Mouse (Mus musculus) midbrain, embryonic 13.5 days (tissue): ENCODE results near the gene Ikzf5. TPM values are rescaled to one million over a fixed set of nuclear protein-coding genes. Genes with fewer than 3 reads are reported as not detected.
"Not testable (repeated sequence)": the region's sequence is repeated elsewhere in the genome, so short reads cannot be mapped to it uniquely, and the experiment has no call there.

Source experiments
- ATAC-seq: fragments of 200-750 bp; cut with Nextera tagmentation; 2 replicates; pipeline ENCODE4 v1.8.0; 2017; ENCODE audit warnings: mild to moderate bottlenecking, moderate TSS enrichment, moderate library complexity
- H3K27ac ChIP-seq: fragments of 300-500 bp; sonication (generic); 2 replicates; pipeline ENCODE4 v1.5.1; 2015; ENCODE audit warnings: inconsistent platforms, mild to moderate bottlenecking, moderate library complexity
- H3K27me3 ChIP-seq: fragments of 300-500 bp; sonication (generic); 2 replicates; pipeline ENCODE4 v1.6.1; 2015; ENCODE audit warnings: mild to moderate bottlenecking, inconsistent platforms
- H3K36me3 ChIP-seq: fragments of 300-500 bp; sonication (generic); 2 replicates; pipeline ENCODE4 v1.6.1; 2015; ENCODE audit warnings: mild to moderate bottlenecking, inconsistent platforms
- H3K4me1 ChIP-seq: fragments of 300-500 bp; sonication (generic); replicated peaks from 2 replicates; pipeline ENCODE4 v1.6.1; 2015; ENCODE audit warnings: inconsistent platforms
- H3K4me2 ChIP-seq: fragments of 300-500 bp; sonication (generic); replicated peaks from 2 replicates; pipeline ENCODE4 v1.6.1; 2015; ENCODE audit warnings: moderate library complexity, mild to moderate bottlenecking, inconsistent platforms
- H3K4me3 ChIP-seq: fragments of 300-500 bp; sonication (generic); replicated peaks from 2 replicates; pipeline ENCODE4 v1.5.1; 2015; ENCODE audit warnings: mild to moderate bottlenecking, inconsistent platforms
- H3K9ac ChIP-seq: fragments of 300-500 bp; sonication (generic); replicated peaks from 2 replicates; pipeline ENCODE4 v1.6.1; 2015; ENCODE audit warnings: mild to moderate bottlenecking, inconsistent platforms
- H3K9me3 ChIP-seq: fragments of 300-500 bp; sonication (generic); 2 replicates; pipeline ENCODE4 v1.6.1; 2016; ENCODE audit warnings: mild to moderate bottlenecking, inconsistent platforms
- WGBS: fragments of 180-500 bp; shearing (Covaris S2); methylation state at CpG from one replicate; pipeline ENCODE4 v1.1.7; 2015; 5-methylcytosine and 5-hydroxymethylcytosine counted together
- polyA plus RNA-seq: library from polyadenylated mRNA; unstranded; fragments of >200 nt; fragmentation: Nextera tagmentation; extraction: Ambion mirVana; gene quantifications from 2 replicates; pipeline ENCODE4 v1.2.1, GENCODE M21; 2015

Gene Ikzf5
- polyA plus RNA-seq, 1 experiment from 2014 or later, result 14.1 TPM

DNA sequence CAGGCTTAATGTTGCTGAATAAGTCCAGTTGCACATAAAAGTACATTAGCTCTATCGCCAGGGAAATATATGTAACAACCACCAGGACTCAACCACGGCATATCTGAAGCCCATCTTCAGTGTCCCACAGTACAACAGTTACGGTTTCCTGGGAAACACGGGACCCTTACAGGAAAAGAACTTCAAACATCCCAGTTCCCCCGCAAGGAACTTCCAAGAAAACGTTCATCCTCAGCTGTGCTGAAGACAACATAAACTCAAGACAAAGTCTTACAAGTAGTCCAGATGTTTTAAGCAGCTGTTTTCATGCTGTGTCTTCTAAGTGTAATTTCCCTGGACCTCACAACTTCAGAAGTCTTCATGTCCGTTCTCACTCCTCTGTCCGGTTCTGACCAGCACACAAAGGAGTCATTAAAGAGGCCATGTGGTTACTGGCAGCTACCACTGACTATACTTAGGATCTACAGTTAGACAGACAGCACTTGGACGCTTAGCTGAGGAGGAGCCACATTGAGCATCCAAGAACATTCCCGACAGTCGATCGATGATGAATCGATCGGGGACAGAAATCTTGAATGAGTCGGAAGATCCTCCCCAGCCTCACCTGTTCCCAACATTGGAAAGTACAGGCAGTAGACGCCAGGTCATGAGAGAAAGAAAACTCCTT is 867 bp downstream of the Ikzf5 start:
- peak overlapping the region; percentile 99 for H3K4me3 ChIP-seq
- 0 out of 2 replicates have a peak, but pooled peaks have one; percentile 9 for ATAC-seq
- WGBS, result 8% methylated on average over 16 of the region's 16 CpGs
- 0 out of 2 replicates have a peak overlapping the region, but pooled peaks have one; percentile 80 for H3K27ac ChIP-seq
- H3K9ac ChIP-seq, result peak overlapping the region; percentile 95
- no peaks in the 10 kb centered on the region for H3K9me3 ChIP-seq
- H3K4me1 ChIP-seq, result peaks cover 41% of the 10 kb centered on the region
- H3K36me3 ChIP-seq, result no peaks in the 10 kb centered on the region
- H3K27me3 ChIP-seq, result no peaks in the 10 kb centered on the region
- peak overlapping the region; percentile 85 for H3K4me2 ChIP-seq

DNA sequence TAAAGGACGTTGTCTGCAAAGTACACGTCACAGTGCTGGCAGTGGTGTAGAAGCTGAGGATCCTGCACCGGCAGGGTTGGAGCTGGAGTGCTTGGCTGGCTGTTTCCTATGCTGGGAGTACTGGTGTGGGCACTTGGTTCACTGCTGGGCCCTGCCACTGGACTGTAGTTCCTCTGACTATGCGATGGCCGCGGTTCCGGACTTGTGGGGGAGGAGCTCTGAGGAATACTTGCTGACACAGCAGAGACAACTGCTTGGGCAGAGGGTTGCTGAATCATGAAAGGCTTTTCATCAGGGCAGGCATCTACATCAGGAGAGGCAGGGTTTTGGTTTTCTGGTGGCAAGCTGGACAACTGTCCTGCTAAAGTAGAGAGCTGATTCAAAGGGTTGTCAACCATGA is 18.6 kb downstream of the Ikzf5 start:
- H3K27ac ChIP-seq, H3K4me3 ChIP-seq, H3K9me3 ChIP-seq, H3K9ac ChIP-seq, ATAC-seq, H3K27me3 ChIP-seq, H3K4me2 ChIP-seq, H3K4me1 ChIP-seq: not testable (repeated sequence)
- peaks cover 35% of the 10 kb centered on the region for H3K36me3 ChIP-seq
- WGBS, result 90% methylated on average over 6 of the region's 7 CpGs

DNA sequence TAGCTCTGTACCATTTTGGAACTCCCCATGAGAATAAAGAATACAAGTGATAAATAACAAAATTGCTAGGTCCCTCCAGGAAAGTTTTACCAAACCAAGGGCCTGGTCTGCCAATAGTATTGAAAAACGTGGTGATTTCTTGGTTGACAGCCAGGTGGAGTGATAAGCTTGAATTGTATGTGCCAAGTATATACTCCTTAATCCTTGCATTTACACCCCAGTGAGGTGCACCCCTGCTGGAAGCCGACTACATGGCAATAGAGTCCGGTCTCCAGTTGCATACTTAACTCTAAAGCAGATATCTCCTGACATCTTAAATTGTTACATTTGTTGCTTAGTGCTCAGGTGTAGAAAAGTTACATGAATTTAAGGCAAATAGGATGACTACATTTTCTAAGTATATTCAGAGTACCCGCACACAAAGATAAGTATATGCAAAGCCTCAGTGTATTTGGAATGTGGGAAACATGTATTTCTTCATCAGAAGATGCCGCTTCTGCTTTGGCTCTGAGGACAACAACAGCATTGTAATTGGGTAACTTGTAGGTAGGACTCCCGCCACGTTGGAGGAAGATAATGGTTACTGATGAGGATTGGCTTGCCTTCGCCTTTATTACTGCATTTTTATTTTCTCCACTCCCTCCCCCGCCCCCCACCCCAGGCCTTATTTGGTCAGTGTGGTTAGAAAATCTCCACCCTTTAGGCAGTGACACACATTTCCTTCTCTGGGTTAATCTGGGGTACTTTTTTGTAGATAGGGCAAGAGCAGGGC is 38.3 kb downstream of the Ikzf5 start:
- 77% methylated on average over 9 of the region's 9 CpGs for WGBS
- no peak for ATAC-seq
- peak overlapping the region; percentile 61 for H3K4me2 ChIP-seq
- H3K27ac ChIP-seq, result no peak overlapping the region
- H3K36me3 ChIP-seq, result peaks cover 5% of the 10 kb centered on the region; the same call in 1 of the 2 replicates
- H3K4me1 ChIP-seq, result peaks cover 10% of the 10 kb centered on the region
- peak overlapping the region; percentile 72 for H3K4me3 ChIP-seq
- no peaks in the 10 kb centered on the region for H3K27me3 ChIP-seq
- peak overlapping the region; percentile 90 for H3K9ac ChIP-seq
- H3K9me3 ChIP-seq, result no peaks in the 10 kb centered on the region

DNA sequence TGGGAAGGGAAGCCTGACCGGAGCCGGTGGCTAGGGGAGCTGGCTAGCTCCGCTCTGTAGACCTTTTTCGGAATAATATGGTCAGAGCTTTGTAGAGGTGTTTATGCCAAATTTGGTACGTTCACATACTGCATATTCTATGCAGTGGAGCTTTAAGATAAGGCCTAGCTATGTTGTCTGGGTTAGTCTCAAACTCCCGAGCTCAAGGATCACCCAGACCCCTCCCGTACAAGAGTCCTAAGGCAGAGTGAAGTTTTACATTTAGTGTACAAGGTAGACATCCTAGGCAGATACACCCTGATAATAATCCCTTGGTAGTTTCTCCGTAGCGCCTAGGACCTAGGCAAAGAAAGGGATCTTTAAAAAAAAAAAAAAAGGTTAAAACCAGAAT is 38.9 kb downstream of the Ikzf5 start:
- peak overlapping the region; percentile 90 for H3K9ac ChIP-seq

DNA sequence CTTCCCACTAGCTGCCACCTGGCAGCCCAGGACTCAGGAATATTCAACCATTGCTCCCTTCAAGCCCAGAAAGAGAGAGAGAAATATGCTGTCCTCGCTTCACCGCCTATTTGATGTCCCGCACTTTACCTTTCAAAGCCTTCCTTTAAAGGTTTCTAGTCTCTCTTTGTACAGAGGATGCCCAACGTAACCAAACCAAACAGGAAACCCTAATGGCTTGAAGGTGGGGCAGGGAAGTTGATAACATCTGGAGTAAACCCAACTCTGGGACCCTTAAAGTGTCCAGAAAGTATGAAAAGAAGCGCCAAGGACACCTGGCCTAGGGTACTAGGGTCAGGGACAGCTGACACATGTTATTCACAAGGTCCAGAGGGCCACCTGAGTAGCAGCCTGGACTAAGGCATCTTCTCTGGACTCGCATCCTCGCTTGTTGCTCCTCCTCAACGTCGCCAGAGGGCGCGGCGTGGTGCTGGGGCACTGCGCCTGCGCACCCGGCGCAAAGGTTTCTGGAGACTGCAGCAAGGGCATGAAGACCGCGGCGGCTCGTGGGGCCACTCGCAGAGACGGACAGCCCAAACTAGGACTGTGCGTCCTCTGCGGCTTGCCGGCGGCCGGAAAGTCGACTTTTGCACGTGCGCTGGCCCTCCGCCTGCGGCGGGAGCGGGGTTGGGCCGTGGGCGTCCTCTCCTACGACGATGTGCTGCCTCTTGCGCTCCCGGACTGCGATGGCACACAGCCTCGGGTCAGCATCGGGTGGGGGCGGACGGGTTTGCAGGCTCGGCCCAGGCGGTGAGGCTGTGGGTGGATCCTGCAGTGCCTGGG is 39.5 kb downstream of the Ikzf5 start, which contains the start of gene Pstk:
Pstk (plus strand) TSS at position 494 of the 822 bp plus-strand sequence.
- peaks cover 10% of the 10 kb centered on the region for H3K4me1 ChIP-seq
- peak within 1 kb of the TSS; percentile 92 for H3K27ac ChIP-seq
- H3K36me3 ChIP-seq, result peaks cover 5% of the 10 kb centered on the region; the same call in 1 of the 2 replicates
- H3K9me3 ChIP-seq, result no peaks in the 10 kb centered on the region
- peak within 1 kb of the TSS; percentile 72 for H3K4me3 ChIP-seq
- H3K9ac ChIP-seq, result peak within 1 kb of the TSS; percentile 90
- WGBS, result 5% methylated on average over 47 of the region's 47 CpGs
- peak; percentile 97 for ATAC-seq
- no peaks in the 10 kb centered on the region for H3K27me3 ChIP-seq
- peak within 1 kb of the TSS; percentile 61 for H3K4me2 ChIP-seq

More for the DNA sequence above, 38.9 kb downstream of the Ikzf5 start:
- Histone ChIP-seq H3K4me2 (peak overlapping the region; percentile 61), H3K4me1 (peaks cover 10% of the 10 kb centered on the region), H3K36me3 (peaks cover 5% of the 10 kb centered on the region; the same call in 1 of the 2 replicates), H3K27me3 (no peaks in the 10 kb centered on the region), H3K4me3 (peak overlapping the region; percentile 72), H3K9me3 (no peaks in the 10 kb centered on the region), H3K27ac (peak overlapping the region; percentile 92)
- WGBS, result 8% methylated on average over 9 of the region's 9 CpGs
- no peak; the same call in 1 of the 2 replicates for ATAC-seq

DNA sequence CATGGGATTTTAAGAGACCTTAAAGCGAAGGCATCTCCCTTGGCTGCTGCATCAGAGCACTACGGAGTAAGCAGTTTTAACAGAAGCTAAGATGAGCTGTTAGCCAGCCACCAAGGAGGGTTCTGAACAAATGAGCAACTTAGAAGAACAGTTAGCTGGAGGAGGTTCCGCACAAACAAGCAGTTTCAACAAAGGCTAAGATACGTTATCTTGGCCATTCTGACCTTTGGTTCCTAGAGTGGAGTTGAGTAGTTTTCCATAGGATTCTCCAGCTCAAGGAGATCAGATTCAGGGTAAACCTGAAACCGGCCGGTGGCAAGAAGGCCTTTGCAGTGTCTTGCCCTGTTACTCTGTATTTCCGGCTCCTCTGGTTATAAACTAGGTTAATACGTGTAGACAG is 46.2 kb downstream of the Ikzf5 start:
- H3K9me3 ChIP-seq, result no peaks in the 10 kb centered on the region
- H3K36me3 ChIP-seq, result peaks cover 2% of the 10 kb centered on the region; the same call in 1 of the 2 replicates
- H3K9ac ChIP-seq, result no peak overlapping the region
- H3K4me1 ChIP-seq, result peaks cover 18% of the 10 kb centered on the region
- no peak for ATAC-seq
- H3K4me2 ChIP-seq, result no peak overlapping the region
- 96% methylated on average over 8 of the region's 8 CpGs for WGBS
- peaks cover 10% of the 10 kb centered on the region for H3K27me3 ChIP-seq
- no peak overlapping the region for H3K27ac ChIP-seq
- no peak overlapping the region for H3K4me3 ChIP-seq

DNA sequence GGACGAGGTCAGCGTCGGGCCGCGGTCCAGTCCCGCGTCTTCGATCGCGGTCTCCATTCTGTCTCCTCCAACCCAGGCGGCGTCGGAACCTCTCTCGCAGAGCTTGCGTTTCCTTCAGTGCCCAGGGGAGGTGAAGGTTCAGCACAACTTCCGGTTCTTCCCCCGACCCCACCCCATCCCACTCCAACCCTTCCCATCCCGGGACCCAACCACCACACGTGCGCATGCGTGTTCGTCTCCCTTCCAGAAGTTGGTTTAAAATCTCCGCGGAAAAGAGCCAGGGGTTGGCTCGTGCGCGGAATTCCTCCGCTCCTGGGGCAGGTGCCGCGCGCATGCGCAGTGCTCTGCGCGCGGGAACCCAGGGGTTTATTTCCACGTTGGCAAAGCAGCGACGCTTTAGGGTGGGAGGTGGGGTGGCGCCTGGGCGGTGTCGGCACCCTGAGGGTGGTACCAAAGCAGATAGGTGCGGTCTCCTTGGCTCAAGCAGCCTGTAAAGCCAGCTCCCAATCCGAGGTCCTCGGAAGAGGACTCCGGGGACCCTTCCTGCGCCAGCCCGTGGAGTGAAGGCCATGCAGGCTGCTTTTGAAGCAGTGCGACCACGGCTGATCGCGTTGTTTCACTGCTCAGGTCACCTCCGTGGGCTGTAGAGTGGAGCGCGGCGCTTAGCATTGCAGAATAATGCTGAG is 47.6 kb downstream of the Ikzf5 start, which contains the start of gene 2310057M21Rik:
2310057M21Rik (minus strand) TSS at position 145 of the 686 bp plus-strand sequence.
- Histone ChIP-seq H3K36me3 (peaks cover 16% of the 10 kb centered on the region), H3K9ac (peak within 1 kb of the TSS; percentile 88), H3K4me2 (peak within 1 kb of the TSS; percentile 73), H3K9me3 (no peaks in the 10 kb centered on the region), H3K4me1 (peaks cover 18% of the 10 kb centered on the region), H3K27me3 (peaks cover 10% of the 10 kb centered on the region), H3K27ac (peak within 1 kb of the TSS; percentile 90), H3K4me3 (peak within 1 kb of the TSS; percentile 74)
- peak; percentile 98 for ATAC-seq
- under 1% methylated on average over 55 of the region's 55 CpGs for WGBS

DNA sequence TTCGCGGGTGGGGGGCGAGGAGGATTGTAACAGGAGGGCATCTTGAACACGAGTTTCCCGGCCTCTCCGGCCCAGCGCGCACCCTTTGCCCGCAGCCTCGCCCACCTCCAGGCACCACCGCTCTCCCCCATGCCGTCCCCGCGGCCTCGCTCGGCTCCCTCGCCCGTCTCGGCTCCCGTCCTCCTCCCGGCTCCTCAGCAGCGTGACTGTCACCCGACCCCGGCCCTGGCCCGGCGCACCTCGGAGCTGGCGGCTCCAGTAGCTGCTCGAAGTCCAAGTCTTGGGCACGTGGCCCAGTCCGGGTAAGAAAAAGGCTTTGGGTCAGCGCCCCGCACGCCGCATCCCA is 48.1 kb downstream of the Ikzf5 start:
- peak; percentile 88 for ATAC-seq
- peak overlapping the region; percentile 74 for H3K4me3 ChIP-seq
- H3K27me3 ChIP-seq, result peaks cover 10% of the 10 kb centered on the region
- H3K4me1 ChIP-seq, result peaks cover 18% of the 10 kb centered on the region
- no peaks in the 10 kb centered on the region for H3K9me3 ChIP-seq
- 1% methylated on average over 35 of the region's 35 CpGs for WGBS
- H3K27ac ChIP-seq, result peak overlapping the region; percentile 90
- peak overlapping the region; percentile 73 for H3K4me2 ChIP-seq
- peak overlapping the region; percentile 88 for H3K9ac ChIP-seq
- H3K36me3 ChIP-seq, result peaks cover 20% of the 10 kb centered on the region

DNA sequence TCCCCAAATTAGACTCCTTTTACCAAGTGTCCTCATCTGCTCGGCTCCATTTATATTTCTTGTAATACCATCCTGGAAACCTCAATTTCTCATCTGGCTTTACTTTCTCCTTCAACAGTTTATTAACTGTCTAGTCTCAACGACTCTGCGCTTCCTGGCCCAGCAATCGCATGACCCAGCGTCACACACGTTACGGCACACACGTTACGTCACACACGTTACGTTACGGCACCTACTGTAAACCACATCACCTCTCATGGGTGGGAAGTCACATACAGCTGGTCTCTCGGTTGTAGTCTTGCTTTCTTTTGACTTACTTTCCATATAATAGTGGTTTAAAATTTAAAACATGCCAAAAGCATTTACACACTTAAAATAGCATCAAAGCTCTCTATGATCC is 54.2 kb downstream of the Ikzf5 start:
- WGBS, result 98% methylated on average over 13 of the region's 13 CpGs
- H3K4me1 ChIP-seq, result peaks cover 3% of the 10 kb centered on the region
- no peak for ATAC-seq
- H3K4me2 ChIP-seq, result no peak overlapping the region
- H3K27me3 ChIP-seq, result no peaks in the 10 kb centered on the region
- H3K36me3 ChIP-seq, result peaks cover 54% of the 10 kb centered on the region
- no peak overlapping the region for H3K4me3 ChIP-seq
- H3K9ac ChIP-seq, result no peak overlapping the region
- no peaks in the 10 kb centered on the region for H3K9me3 ChIP-seq
- no peak overlapping the region for H3K27ac ChIP-seq

DNA sequence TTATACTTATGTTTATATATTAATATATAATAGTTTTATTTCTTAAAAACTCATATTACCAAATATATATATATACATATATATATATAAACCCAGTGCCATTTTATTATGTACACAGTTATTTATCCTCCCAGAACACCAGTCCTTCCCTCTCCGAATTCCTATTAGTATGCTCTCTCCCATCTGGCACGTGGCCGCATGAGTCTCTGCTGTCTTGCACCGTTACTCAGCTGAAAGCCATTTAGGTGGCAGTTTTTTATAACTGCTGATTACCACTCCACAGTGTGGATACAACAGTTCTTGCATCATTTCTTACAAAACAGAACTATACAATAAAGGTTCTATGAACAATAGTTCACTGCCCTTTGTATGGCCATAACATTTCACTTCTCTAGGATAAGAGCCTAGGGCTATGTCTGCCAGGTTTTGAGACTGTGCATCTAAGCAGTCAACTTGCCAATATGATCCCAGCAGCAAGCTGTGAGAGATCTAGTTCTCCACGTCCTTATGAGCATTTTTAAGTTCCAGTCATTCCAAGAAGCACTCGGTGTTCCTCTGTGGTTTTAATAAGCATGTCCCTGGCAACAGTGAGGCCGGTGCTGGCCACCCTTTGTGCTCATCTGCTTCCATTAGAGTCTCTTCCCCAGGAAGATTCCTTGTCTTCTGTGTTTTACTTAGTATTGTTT is 64.3 kb downstream of the Ikzf5 start:
- Histone ChIP-seq H3K9me3 (no peaks in the 10 kb centered on the region), H3K9ac (no peak overlapping the region), H3K4me3 (no peak overlapping the region), H3K4me2 (no peak overlapping the region), H3K4me1 (no peaks in the 10 kb centered on the region), H3K27ac (no peak overlapping the region), H3K36me3 (peaks cover 61% of the 10 kb centered on the region), H3K27me3 (no peaks in the 10 kb centered on the region)
- WGBS, result 79% methylated on average over 7 of the region's 7 CpGs
- ATAC-seq, result no peak
